Mouse (Mus musculus) erythroblast, adult 5-6 weeks (primary cell): Measurements from ENCODE around the gene Aldh3b2. TPM values are rescaled to one million over a fixed set of nuclear protein-coding genes. Genes with fewer than 3 reads are reported as not detected.

ENCODE experiments used
- ATAC-seq: replicated peaks from 2 replicates; pipeline ENCODE4 v1.8.0; 2016; ENCODE audit warnings: moderate number of reproducible peaks, mild to moderate bottlenecking, moderate TSS enrichment, inconsistent platforms; ENCODE audit not compliant: poor library complexity, low FRiP score, severe bottlenecking
- total RNA-seq, 2 experiments: library from RNA; stranded (forward) in 1 of 2; stranded (reverse) in 1 of 2; fragments of 150-400 nt in 1 of 2; fragments of 200-764, 138-1000 nt in 1 of 2; gene quantifications; 2 replicates each; pipeline versions ENCODE4 v1.2.3 to v1.2.4; 2015 to 2017; ENCODE audit warnings: low replicate concordance in 2 of 2

The Aldh3b2 gene
- total RNA-seq, 2 experiments from 2014 or later, result 1.9 TPM; not detected in 1

GRCm38 (mm10) chr19:3980917-3981316, 8.8 kb downstream of the Aldh3b2 start:
- ATAC-seq, result no peak

GRCm38 (mm10) chr19:3983527-3984200, 11.5 kb downstream of the Aldh3b2 start:
- ATAC-seq, result no peak

GRCm38 (mm10) chr19:3985261-3985681, 13.1 kb downstream of the Aldh3b2 start:
- no peak for ATAC-seq

GRCm38 (mm10) chr19:3986334-3986733, 14.2 kb downstream of the Aldh3b2 start, which contains the start of gene Acy3:
Gene Acy3, plus strand, starts transcription at chr19:3986570.
- no peak for ATAC-seq

- no peak for ATAC-seq
Observed at GRCm38 (mm10) chr19:3988066-3988465, 15.9 kb downstream of the Aldh3b2 start.

- ATAC-seq, result 0 out of 2 replicates have a peak, but pooled peaks have one; percentile 42
Observed at GRCm38 (mm10) chr19:3988750-3989149, 16.6 kb downstream of the Aldh3b2 start.

- ATAC-seq, result no peak
Observed at GRCm38 (mm10) chr19:3990804-3991203, 18.7 kb downstream of the Aldh3b2 start.

GRCm38 (mm10) chr19:3991562-3991961, 19.4 kb downstream of the Aldh3b2 start:
- ATAC-seq, result no peak

- no peak for ATAC-seq
Observed at GRCm38 (mm10) chr19:3991966-3992365, 19.8 kb downstream of the Aldh3b2 start.

GRCm38 (mm10) chr19:3992416-3992815, 20.3 kb downstream of the Aldh3b2 start, which contains the start of gene Tbx10:
Gene Tbx10, plus strand, starts transcription at chr19:3992752.
- ATAC-seq, result no peak

GRCm38 (mm10) chr19:3994932-3995331, 22.8 kb downstream of the Aldh3b2 start:
- no peak for ATAC-seq

GRCm38 (mm10) chr19:3995505-3995904, 23.4 kb downstream of the Aldh3b2 start:
- no peak for ATAC-seq

GRCm38 (mm10) chr19:3996106-3996505, 24.0 kb downstream of the Aldh3b2 start:
- no peak for ATAC-seq

- no peak for ATAC-seq
Observed at GRCm38 (mm10) chr19:3996747-3997146, 24.6 kb downstream of the Aldh3b2 start.

GRCm38 (mm10) chr19:3997231-3997630, 25.1 kb downstream of the Aldh3b2 start:
- no peak for ATAC-seq

- ATAC-seq, result no peak
Observed at GRCm38 (mm10) chr19:3998335-3998734, 26.2 kb downstream of the Aldh3b2 start.

- no peak for ATAC-seq
Observed at GRCm38 (mm10) chr19:3999121-3999730, 27.1 kb downstream of the Aldh3b2 start.

- ATAC-seq, result peak; percentile 88
Observed at GRCm38 (mm10) chr19:4000119-4000900, 28.2 kb downstream of the Aldh3b2 start, which contains the start of the genes Nudt8 and Gm49405. Gene Nudt8, plus strand, starts transcription at chr19:4000580. Gene Gm49405, plus strand, starts transcription at chr19:4000626.

- ATAC-seq, result no peak
Observed at GRCm38 (mm10) chr19:4000949-4001525, 28.9 kb downstream of the Aldh3b2 start.

GRCm38 (mm10) chr19:4001752-4002151, 29.6 kb downstream of the Aldh3b2 start:
- ATAC-seq, result no peak
